Mouse (Mus musculus) CH12.LX (cell line): ENCODE measurements at regions not wholly inside any gene's neighbourhood (a gene's known extent, or its start where the extent isn't known, plus 50 kb on each side); places are given as distances from the start of the nearest gene placed in this dataset.

Experiments
- DNase-seq: peaks from one replicate; pipeline ENCODE4 v3.0.0-alpha.2; 2013; ENCODE audit errors: extremely low read depth
- H3K27ac ChIP-seq: 2 replicates; pipeline ENCODE4 v1.5.1; 2012; ENCODE audit warnings: low read depth, mild to moderate bottlenecking, control low read depth, moderate library complexity; ENCODE audit not compliant: insufficient read depth
- H3K27me3 ChIP-seq: replicated peaks from 2 replicates; pipeline ENCODE3; 2012; ENCODE audit warnings: inconsistent platforms
- H3K36me3 ChIP-seq, 2 experiments: replicated peaks in 1 of 2; 2 replicates each; pipeline versions ENCODE3 to v1.6.1; 2012; ENCODE audit warnings: inconsistent platforms in 1 of 2, low read length in 1 of 2, mild to moderate bottlenecking in 1 of 2, mixed read lengths in 1 of 2, moderate library complexity in 1 of 2; ENCODE audit not compliant: control insufficient read depth in 1 of 2, insufficient read depth in 1 of 2
- H3K4me1 ChIP-seq, 2 experiments: 2 replicates each; pipeline ENCODE4 v1.6.1; 2012; ENCODE audit warnings: inconsistent platforms in 1 of 2, moderate library complexity in 1 of 2; ENCODE audit not compliant: insufficient read depth in 2 of 2, control insufficient read depth in 1 of 2
- H3K4me2 ChIP-seq: 2 replicates; pipeline ENCODE4 v1.6.1; 2012; ENCODE audit warnings: low read depth, mild to moderate bottlenecking, control low read depth; ENCODE audit not compliant: poor library complexity, insufficient read depth, severe bottlenecking
- H3K4me3 ChIP-seq, 3 experiments: fragments of 150-350 bp in 1 of 3; sonication (generic) in 1 of 3; replicated peaks in 1 of 3; 2 replicates each; pipeline versions ENCODE3 to v1.5.1; 2011 to 2012; ENCODE audit warnings: low read depth in 2 of 3, low read length in 2 of 3, mild to moderate bottlenecking in 2 of 3, moderate library complexity in 2 of 3, control low read depth in 1 of 3, improper control_type of control experiment in 1 of 3, inconsistent platforms in 1 of 3, mixed read lengths in 1 of 3; ENCODE audit not compliant: poor library complexity in 1 of 3
- H3K79me2 ChIP-seq: replicated peaks from 2 replicates; pipeline ENCODE4 v1.6.1; 2012; ENCODE audit warnings: mild to moderate bottlenecking, moderate library complexity; ENCODE audit not compliant: control insufficient read depth, poor library complexity, insufficient read depth, severe bottlenecking; ENCODE audit errors: extremely low read depth
- H3K9ac ChIP-seq: 2 replicates; pipeline ENCODE4 v1.6.1; 2012; ENCODE audit warnings: low read depth, mild to moderate bottlenecking, control low read depth, moderate library complexity; ENCODE audit not compliant: insufficient read depth
- H3K9me3 ChIP-seq: replicated peaks from 2 replicates; pipeline ENCODE3; 2012; ENCODE audit warnings: low read length, inconsistent platforms, mixed read lengths
- CHD1 ChIP-seq: IDR thresholded peaks from 2 replicates; pipeline ENCODE4 v1.6.1; 2012; ENCODE audit warnings: low read depth, low read length, improper control_type of control experiment, inconsistent platforms
- CHD2 ChIP-seq: IDR thresholded peaks from 2 replicates; pipeline ENCODE4 v1.6.1; 2011; ENCODE audit warnings: low read length, improper control_type of control experiment
- CTCF ChIP-seq, 2 experiments: IDR thresholded peaks in 1 of 2; conservative IDR thresholded peaks in 1 of 2; 2 replicates each; pipeline ENCODE4 v1.5.1; 2011 to 2012; ENCODE audit warnings: low read depth in 2 of 2, low read length in 2 of 2, improper control_type of control experiment in 1 of 2, inconsistent platforms in 1 of 2, mild to moderate bottlenecking in 1 of 2, moderate library complexity in 1 of 2
- E2F4 ChIP-seq: IDR thresholded peaks from 2 replicates; pipeline ENCODE4 v1.6.1; 2011; ENCODE audit warnings: low read depth, low read length, improper control_type of control experiment; ENCODE audit not compliant: insufficient replicate concordance
- ELF1 ChIP-seq: IDR thresholded peaks from 2 replicates; pipeline ENCODE4 v1.6.1; 2014; ENCODE audit warnings: low read depth, mild to moderate bottlenecking, inconsistent platforms, low read length, improper control_type of control experiment
- ETS1 ChIP-seq: conservative IDR thresholded peaks from 2 replicates; pipeline ENCODE4 v1.6.1; 2012; ENCODE audit warnings: low read depth, mild to moderate bottlenecking, inconsistent platforms, low read length, improper control_type of control experiment, moderate library complexity
- GABPA ChIP-seq: IDR thresholded peaks from 2 replicates; pipeline ENCODE4 v1.6.1; 2012; ENCODE audit warnings: low read depth, low read length, improper control_type of control experiment, inconsistent platforms; ENCODE audit not compliant: insufficient replicate concordance
- HCFC1 ChIP-seq: IDR thresholded peaks from 2 replicates; pipeline ENCODE4 v1.6.1; 2012; ENCODE audit warnings: low read depth, mild to moderate bottlenecking, inconsistent platforms, low read length, improper control_type of control experiment
- IRF4 ChIP-seq: IDR thresholded peaks from 2 replicates; pipeline ENCODE4 v1.6.1; 2014; ENCODE audit warnings: low read depth, mild to moderate bottlenecking, inconsistent platforms, low read length, improper control_type of control experiment
- JUN ChIP-seq: IDR thresholded peaks from 2 replicates; pipeline ENCODE4 v1.6.1; 2011; ENCODE audit warnings: low read depth, mild to moderate bottlenecking, low read length, improper control_type of control experiment, moderate library complexity; ENCODE audit not compliant: insufficient read depth
- JUND ChIP-seq: conservative IDR thresholded peaks from 2 replicates; pipeline ENCODE4 v1.6.1; 2011; ENCODE audit warnings: low read depth, low read length, improper control_type of control experiment
- MAFK ChIP-seq: IDR thresholded peaks from 2 replicates; pipeline ENCODE4 v1.6.1; 2011; ENCODE audit warnings: low read length, improper control_type of control experiment; ENCODE audit not compliant: insufficient replicate concordance
- MAX ChIP-seq: IDR thresholded peaks from 2 replicates; pipeline ENCODE4 v1.6.1; 2011; ENCODE audit warnings: low read length, improper control_type of control experiment
- MAZ ChIP-seq: IDR thresholded peaks from 2 replicates; pipeline ENCODE4 v1.6.1; 2012; ENCODE audit warnings: low read depth, mild to moderate bottlenecking, inconsistent platforms, low read length, improper control_type of control experiment, moderate library complexity
- MYC ChIP-seq: IDR thresholded peaks from 2 replicates; pipeline ENCODE4 v1.6.1; 2011; ENCODE audit warnings: low read depth, mild to moderate bottlenecking, improper control_type of control experiment, low read length
- NELFE ChIP-seq: IDR thresholded peaks from 2 replicates; pipeline ENCODE4 v1.6.1; 2011; ENCODE audit warnings: low read depth, low read length, improper control_type of control experiment
- NRF1 ChIP-seq: IDR thresholded peaks from 2 replicates; pipeline ENCODE4 v1.6.1; 2014; ENCODE audit warnings: low read depth, mild to moderate bottlenecking, inconsistent platforms, low read length, improper control_type of control experiment, moderate library complexity
- PAX5 ChIP-seq: IDR thresholded peaks from 2 replicates; pipeline ENCODE4 v1.6.1; 2012; ENCODE audit warnings: low read length, inconsistent platforms, mixed read lengths
- POLR2A ChIP-seq: IDR thresholded peaks from 2 replicates; pipeline ENCODE4 v1.6.1; 2011; ENCODE audit warnings: low read depth, mild to moderate bottlenecking, improper control_type of control experiment, low read length
- TBP ChIP-seq: conservative IDR thresholded peaks from 2 replicates; pipeline ENCODE4 v1.6.1; 2011; ENCODE audit warnings: low read depth, low read length, improper control_type of control experiment
- TCF12 ChIP-seq: IDR thresholded peaks from 2 replicates; pipeline ENCODE4 v1.6.1; 2014; ENCODE audit warnings: low read depth, mild to moderate bottlenecking, inconsistent platforms, low read length, improper control_type of control experiment
- USF1 ChIP-seq: IDR thresholded peaks from 2 replicates; pipeline ENCODE4 v1.6.1; 2014; ENCODE audit warnings: low read depth, mild to moderate bottlenecking, inconsistent platforms, low read length, improper control_type of control experiment
- USF2 ChIP-seq: conservative IDR thresholded peaks from 2 replicates; pipeline ENCODE4 v1.6.1; 2011; ENCODE audit warnings: low read depth, low read length, improper control_type of control experiment
- ZC3H11A ChIP-seq: IDR thresholded peaks from 2 replicates; pipeline ENCODE4 v1.6.1; 2012; ENCODE audit warnings: low read depth, mild to moderate bottlenecking, inconsistent platforms, low read length, improper control_type of control experiment
- ZKSCAN1 ChIP-seq: IDR thresholded peaks from 2 replicates; pipeline ENCODE4 v1.6.1; 2012; ENCODE audit warnings: low read depth, inconsistent platforms, low read length, improper control_type of control experiment, borderline replicate concordance
- ZMIZ1 ChIP-seq: IDR thresholded peaks from 2 replicates; pipeline ENCODE4 v1.6.1; 2012; ENCODE audit warnings: low read depth, mild to moderate bottlenecking, inconsistent platforms, low read length, improper control_type of control experiment
- dilution Hi-C: fragments of 300-500 bp; cut with MboI; formaldehyde crosslinking; loops from 2 replicates; pipeline ENCODE4 v1.14.3; 2020; ENCODE audit warnings: low sequenced_read_pairs; ENCODE audit not compliant: extremely low pct_unique_long_range_greater_than_20kb, extremely low pct_ligation_motif_present
- in situ Hi-C: fragments of 300-500 bp; cut with MboI; formaldehyde crosslinking; loops from 3 replicates; pipeline ENCODE4 v1.14.3; 2019; ENCODE audit warnings: low sequenced_read_pairs, low pct_ligation_motif_present, low pct_unique_long_range_greater_than_20kb, mixed read lengths

- DNase-seq, result no peak
- H3K27me3 ChIP-seq, result no peaks in the 10 kb centered on the region
- dilution Hi-C loops, result no loop called here
- peaks cover 2% of the 10 kb centered on the region for H3K9me3 ChIP-seq
- no peaks in the 10 kb centered on the region for H3K36me3 ChIP-seq
- no peak overlapping the region for H3K9ac ChIP-seq
- H3K79me2 ChIP-seq, result no peaks in the 10 kb centered on the region
- no peak overlapping the region for H3K27ac ChIP-seq
- H3K4me1 ChIP-seq, result no peaks in the 10 kb centered on the region
- in situ Hi-C loops, result no loop called here
- H3K4me3 ChIP-seq, result no peak overlapping the region
- TF ChIP-seq MYC, result no peak
- no peak for TF ChIP-seq CHD2
- TF ChIP-seq NRF1, result no peak
- no peak for TF ChIP-seq MAX
- no peak for TF ChIP-seq CTCF (conservative IDR thresholded peaks at IDR 0.05 in 1 of 2, IDR thresholded peaks at IDR 0.05 in 1 of 2; ENCODE audit: low read depth in 2 of 2, low read length in 2 of 2)
- no peak for TF ChIP-seq NELFE
- no peak for TF ChIP-seq TBP
- no peak for TF ChIP-seq HCFC1
- TF ChIP-seq ZC3H11A, result no peak
- TF ChIP-seq PAX5, result no peak
- TF ChIP-seq IRF4, result no peak
- TF ChIP-seq JUND, result no peak
- no peak for TF ChIP-seq MAZ
- no peak for TF ChIP-seq ZMIZ1
- TF ChIP-seq TCF12, result no peak
- no peak for TF ChIP-seq CHD1
- TF ChIP-seq ELF1, result no peak
- no peak for TF ChIP-seq USF1
- no peak for TF ChIP-seq JUN
- no peak for TF ChIP-seq MAFK
- TF ChIP-seq, all 38 proteins: peak for 0
- no peak overlapping the region for H3K4me2 ChIP-seq
These were observed 99.3 kb upstream of the Jag1 start for GRCm38 (mm10) chr2:137215697-137216096.

- no peak for DNase-seq
- H3K27ac ChIP-seq, result no peak overlapping the region
- no peaks in the 10 kb centered on the region for H3K4me1 ChIP-seq
- H3K9me3 ChIP-seq, result no peaks in the 10 kb centered on the region
- no peak overlapping the region for H3K9ac ChIP-seq
- no peak for TF ChIP-seq ZKSCAN1
- no peak for TF ChIP-seq POLR2A
- TF ChIP-seq MAX, result no peak
- TF ChIP-seq CTCF (conservative IDR thresholded peaks at IDR 0.05 in 1 of 2, IDR thresholded peaks at IDR 0.05 in 1 of 2; ENCODE audit: low read depth in 2 of 2, low read length in 2 of 2), result no peak
- no peak for TF ChIP-seq E2F4
- TF ChIP-seq ETS1, result no peak
- no peak for TF ChIP-seq IRF4
- no peak for TF ChIP-seq GABPA
- no peak for TF ChIP-seq USF2
- no peak for TF ChIP-seq USF1
- no peak for TF ChIP-seq MAZ
- TF ChIP-seq PAX5, result no peak
- no peaks in the 10 kb centered on the region for H3K36me3 ChIP-seq
- in situ Hi-C loops, result no loop called here
- no peak overlapping the region for H3K4me2 ChIP-seq
- peaks cover 1% of the 10 kb centered on the region for H3K27me3 ChIP-seq
- H3K79me2 ChIP-seq, result no peaks in the 10 kb centered on the region
- no peak overlapping the region for H3K4me3 ChIP-seq
- dilution Hi-C loops, result no loop called here
These were observed 91.4 kb upstream of the Jag1 start for GRCm38 (mm10) chr2:137207846-137208245.
